Mouse (Mus musculus) regulatory T cell (primary cell): ENCODE data around the gene Olfr1392.

Experiments used
- in situ Hi-C: fragments of 300-600 bp; cut with MboI, MseI; formaldehyde crosslinking; loops from one replicate; pipeline ENCODE4 v1.15.1; 2025; ENCODE audit warnings: high pct_unique_total_duplicates

The Olfr1392 gene

GRCm38 (mm10) chr11:49250422-49251379 lies 34.4 kb upstream of the Olfr1392 start:
- in situ Hi-C loops: loop anchor here (5.0 kb wide), 1 partner anchor 378 kb away; the partner anchor contains the start of gene Irgm1

- in situ Hi-C loops: loop anchor here (5.0 kb wide), 1 partner anchor 379 kb away; the partner anchor contains the start of gene Irgm1
These were observed 33.7 kb upstream of the Olfr1392 start for GRCm38 (mm10) chr11:49251380-49251761.

DNA sequence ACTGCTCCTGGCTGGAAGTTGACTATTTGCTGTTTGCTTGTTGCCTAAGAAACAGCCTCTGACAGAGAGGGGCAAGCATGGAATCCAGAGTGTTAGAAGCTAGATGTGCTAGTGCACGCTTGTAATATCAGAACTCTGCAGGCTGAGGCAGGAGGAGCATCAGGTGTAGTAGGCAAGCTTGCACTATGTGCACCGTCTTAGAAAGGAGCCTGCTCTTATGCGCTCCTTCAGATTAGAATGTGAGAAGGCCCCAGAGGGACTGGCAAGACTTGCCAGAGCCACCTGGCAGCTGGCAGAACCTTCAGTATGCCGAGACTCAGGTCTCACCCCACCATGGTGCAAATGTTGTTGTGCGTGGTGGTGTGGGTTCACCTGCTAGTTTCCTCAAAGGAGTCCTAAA lies 33.0 kb upstream of the Olfr1392 start:
- in situ Hi-C loops: loop anchor here (5.0 kb wide), 1 partner anchor 380 kb away; the partner anchor contains the start of gene Irgm1

DNA sequence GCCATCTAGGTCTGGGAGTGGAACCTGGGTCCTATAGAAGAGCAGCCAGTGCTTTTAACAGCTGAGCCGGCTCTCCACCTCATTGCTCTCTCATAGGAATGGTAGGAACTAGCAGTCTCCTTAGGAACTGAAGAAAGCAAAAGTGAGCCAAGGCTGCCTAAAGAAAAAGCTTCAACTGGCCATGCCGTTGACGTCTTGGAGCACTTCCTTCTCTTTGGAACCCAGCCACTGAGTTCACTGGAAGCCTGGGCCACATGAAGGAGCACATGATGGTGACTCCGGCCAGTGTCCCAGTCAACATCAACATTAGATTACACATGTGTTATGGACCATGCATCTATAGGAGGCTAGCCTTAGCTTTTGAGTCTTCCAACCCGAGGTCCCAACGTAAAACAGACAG lies 32.0 kb upstream of the Olfr1392 start:
- in situ Hi-C loops: loop anchor here (5.0 kb wide), 1 partner anchor 381 kb away; the partner anchor contains the start of gene Irgm1

- in situ Hi-C loops: no loop called here
These were observed 25.8 kb upstream of the Olfr1392 start for GRCm38 (mm10) chr11:49259296-49259695.

DNA sequence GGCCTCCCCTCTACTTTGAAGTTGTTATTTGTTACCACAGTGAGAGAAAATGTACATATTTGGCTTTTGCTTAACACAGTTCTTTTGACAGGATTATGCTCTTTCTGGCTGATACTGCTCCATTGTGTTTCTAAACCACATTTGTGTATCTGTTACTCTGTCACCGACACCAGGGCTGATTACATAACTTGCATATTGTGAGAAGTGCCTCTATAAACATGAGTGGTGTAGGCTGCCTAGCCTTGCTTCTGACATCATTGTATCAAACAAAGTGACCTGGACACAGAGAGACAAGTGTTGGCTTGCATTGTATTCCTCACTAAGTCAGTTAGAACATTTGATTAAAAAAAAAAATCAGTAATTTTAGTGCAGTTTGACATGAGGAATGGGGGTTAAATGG lies 25.3 kb upstream of the Olfr1392 start:
- in situ Hi-C loops: loop anchor here (5.0 to 10.0 kb wide), 2 partner anchors 138 to 835 kb away; no protein-coding TSS in a partner anchor

GRCm38 (mm10) chr11:49260598-49261312 lies 24.3 kb upstream of the Olfr1392 start:
- in situ Hi-C loops: loop anchor here (5.0 to 10.0 kb wide), 2 partner anchors 138 to 834 kb away; no protein-coding TSS in a partner anchor

GRCm38 (mm10) chr11:49261313-49261855 lies 23.7 kb upstream of the Olfr1392 start:
- in situ Hi-C loops: loop anchor here (5.0 to 10.0 kb wide), 2 partner anchors 139 to 833 kb away; no protein-coding TSS in a partner anchor

GRCm38 (mm10) chr11:49262286-49262685 lies 22.8 kb upstream of the Olfr1392 start:
- in situ Hi-C loops: loop anchor here (5.0 to 10.0 kb wide), 2 partner anchors 140 to 833 kb away; no protein-coding TSS in a partner anchor

GRCm38 (mm10) chr11:49263149-49263548 lies 21.9 kb upstream of the Olfr1392 start:
- in situ Hi-C loops: loop anchor here (5.0 to 10.0 kb wide), 2 partner anchors 141 to 832 kb away; no protein-coding TSS in a partner anchor

GRCm38 (mm10) chr11:49264081-49264480 lies 21.0 kb upstream of the Olfr1392 start:
- in situ Hi-C loops: loop anchor here (5.0 to 10.0 kb wide), 2 partner anchors 142 to 831 kb away; no protein-coding TSS in a partner anchor

DNA sequence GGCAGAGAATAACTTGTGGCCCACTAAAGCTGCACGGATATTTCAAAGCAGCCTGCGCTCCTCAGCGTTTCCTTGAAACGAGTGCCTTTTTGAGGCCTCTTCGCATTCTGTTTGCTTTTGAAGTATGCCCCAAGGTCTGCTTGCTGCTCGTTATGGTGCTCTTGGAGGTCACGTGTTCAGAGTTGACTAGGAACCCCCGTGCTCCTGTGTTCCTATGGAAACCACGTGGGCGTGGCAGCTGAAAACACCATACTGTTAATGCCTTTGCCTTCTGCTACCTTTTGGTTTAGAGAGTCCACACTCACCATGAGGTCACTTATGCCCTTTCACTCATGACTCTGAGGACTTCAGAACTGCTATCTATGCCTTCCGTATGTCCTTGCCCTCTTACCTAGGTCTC lies 20.5 kb upstream of the Olfr1392 start:
- in situ Hi-C loops: loop anchor here (5.0 to 10.0 kb wide), 3 partner anchors 77 to 830 kb away; partner anchors contain the start of gene Btnl9

DNA sequence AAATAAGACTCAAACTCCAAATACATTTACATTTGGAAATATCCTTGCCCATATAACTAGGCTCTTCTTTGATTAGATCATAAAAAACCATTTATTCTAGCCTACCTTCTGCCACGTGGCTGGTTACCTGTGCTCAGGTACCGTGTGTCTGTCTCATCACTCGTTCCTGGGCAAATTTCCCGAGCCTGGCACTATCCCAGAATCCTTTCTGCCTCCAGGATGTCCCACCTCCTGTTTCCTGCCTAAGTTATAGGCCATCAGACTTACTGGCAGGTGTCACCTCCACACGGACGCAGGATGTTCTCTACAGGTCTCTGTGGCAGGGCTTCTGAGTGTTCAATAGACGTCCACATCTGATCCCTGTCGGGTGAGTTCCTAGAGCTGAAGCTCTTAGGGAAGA lies 20.0 kb upstream of the Olfr1392 start:
- in situ Hi-C loops: loop anchor here (5.0 to 10.0 kb wide), 2 partner anchors 78 to 830 kb away; partner anchors contain the start of gene Btnl9

DNA sequence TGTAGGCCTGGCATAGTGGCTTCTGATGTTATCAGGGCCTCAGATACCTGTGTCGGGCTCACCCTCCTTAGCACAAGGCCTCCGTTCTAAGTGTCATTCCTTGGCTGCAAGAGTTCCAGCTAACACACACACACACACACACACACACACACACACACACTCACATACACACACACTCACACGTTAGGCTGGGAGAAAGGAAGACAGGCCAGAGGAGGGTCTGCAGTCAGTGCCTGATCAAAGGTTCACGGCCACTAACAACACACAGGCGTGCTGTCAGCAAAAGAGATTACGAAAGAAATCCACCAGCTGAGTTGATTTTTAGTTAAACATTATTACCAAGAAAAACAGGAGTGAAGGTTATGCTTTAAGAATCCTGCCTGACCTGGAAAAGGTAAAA lies 18.4 kb upstream of the Olfr1392 start:
- in situ Hi-C loops: loop anchor here (5.0 to 10.0 kb wide), 2 partner anchors 79 to 828 kb away; partner anchors contain the start of gene Btnl9

- in situ Hi-C loops: loop anchor here (5.0 to 10.0 kb wide), 2 partner anchors 80 to 827 kb away; partner anchors contain the start of gene Btnl9
These were observed 17.8 kb upstream of the Olfr1392 start for GRCm38 (mm10) chr11:49267316-49267715.

- in situ Hi-C loops: loop anchor here (5.0 to 10.0 kb wide), 2 partner anchors 81 to 827 kb away; partner anchors contain the start of gene Btnl9
These were observed 17.0 kb upstream of the Olfr1392 start for GRCm38 (mm10) chr11:49267970-49268579.

- in situ Hi-C loops: loop anchor here (5.0 to 10.0 kb wide), 2 partner anchors 82 to 825 kb away; partner anchors contain the start of gene Btnl9
These were observed 15.3 kb upstream of the Olfr1392 start for GRCm38 (mm10) chr11:49269761-49270160.

GRCm38 (mm10) chr11:49270368-49270767 lies 14.7 kb upstream of the Olfr1392 start:
- in situ Hi-C loops: no loop called here

DNA sequence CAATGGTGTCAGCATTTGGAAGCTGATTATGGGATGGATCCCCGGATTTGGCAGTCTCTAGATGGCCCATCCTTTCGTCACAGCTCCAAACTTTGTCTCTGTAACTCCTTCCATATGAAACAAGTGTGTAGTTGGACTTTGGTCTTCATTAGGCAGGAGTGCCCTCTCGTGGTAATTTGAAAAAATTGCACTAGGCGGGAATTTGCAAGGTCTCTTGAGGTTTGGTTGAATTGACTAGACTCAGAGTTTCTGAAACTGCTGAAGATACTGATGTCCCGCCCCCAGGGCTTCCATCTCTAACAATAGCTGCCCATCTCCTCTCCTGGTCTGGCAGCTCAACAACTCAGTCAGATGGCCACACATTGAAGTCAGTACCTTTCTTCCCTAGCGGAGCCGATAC lies 13.7 kb upstream of the Olfr1392 start:
- in situ Hi-C loops: no loop called here

DNA sequence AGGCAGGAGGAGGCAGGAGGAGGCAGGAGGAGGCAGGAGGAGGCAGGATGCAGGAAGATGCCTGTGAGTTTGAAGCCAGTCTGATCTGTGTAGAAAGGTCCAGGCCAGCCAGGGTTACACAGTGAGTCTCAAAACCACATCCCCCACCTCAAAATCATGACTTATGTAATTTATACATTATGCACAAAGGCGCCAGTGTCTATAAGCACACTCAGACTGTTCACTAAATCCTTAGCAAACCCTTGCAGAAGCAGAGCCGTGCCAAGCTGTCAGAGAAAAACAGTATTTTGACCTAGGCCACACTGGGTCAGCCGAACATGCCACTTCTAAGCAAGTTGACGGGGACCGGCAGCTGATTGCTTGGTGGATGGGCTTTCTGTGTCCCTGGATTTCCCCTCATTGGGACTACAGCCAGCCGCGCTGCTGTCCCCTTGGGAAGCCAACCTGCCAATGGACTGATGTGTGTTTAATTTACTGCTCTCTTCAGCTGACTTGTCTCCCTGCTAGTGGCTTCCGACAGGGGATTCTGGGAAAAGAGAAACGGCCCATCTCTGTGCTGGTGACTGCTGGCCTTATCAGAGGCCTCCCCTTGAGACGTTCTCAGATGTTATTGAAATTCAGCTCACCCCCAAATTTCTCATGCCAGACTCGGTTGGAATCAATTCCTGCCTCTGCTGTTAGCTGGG lies 11.1 kb upstream of the Olfr1392 start:
- in situ Hi-C loops: no loop called here
